Mouse (Mus musculus) cerebellum, postnatal 10 days (tissue): ENCODE measurements around the gene Naa35.
A peak's percentile ranks its signal among the peaks of the same experiment; 100 is the strongest.

Source experiments
- DNase-seq, 2 experiments: peaks; one replicate each; pipeline ENCODE4 v3.0.0; 2021; ENCODE audit warnings: mixed read lengths in 2 of 2

Naa35 gene

DNA sequence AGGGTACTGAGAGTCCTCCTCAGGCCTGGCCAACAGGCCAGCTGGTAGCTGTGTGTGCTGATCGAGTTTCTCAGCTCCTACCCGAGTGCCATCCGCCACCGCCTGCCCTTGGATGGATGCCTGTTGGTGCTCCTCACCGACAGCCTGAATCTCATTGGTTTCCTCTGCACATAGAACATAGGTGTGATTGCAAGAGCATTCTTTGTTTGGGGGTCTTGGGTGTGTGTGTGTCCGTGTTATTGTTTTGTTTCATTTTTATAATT is 55.0 kb downstream of the Naa35 start:
- DNase-seq, result peak; percentile 88

DNA sequence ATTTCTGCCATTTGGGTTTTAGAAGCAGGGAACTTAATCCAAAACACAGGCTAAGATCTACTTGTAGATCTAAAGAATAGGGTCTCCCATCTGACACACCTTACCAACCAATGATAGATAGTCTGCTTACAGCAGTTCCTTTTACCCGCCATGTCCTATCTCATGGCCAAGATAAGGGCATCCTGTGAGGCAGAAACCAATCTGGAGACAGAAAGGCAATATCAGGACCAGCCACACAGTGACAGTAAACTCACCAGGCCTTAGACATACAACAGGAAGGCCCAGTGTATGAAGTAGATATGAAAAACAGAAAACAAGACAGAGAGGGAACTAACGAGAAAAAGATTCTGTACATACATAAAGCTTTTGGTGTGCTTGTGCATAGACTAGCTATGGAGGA is 57.8 kb downstream of the Naa35 start:
- DNase-seq, result no peak

DNA sequence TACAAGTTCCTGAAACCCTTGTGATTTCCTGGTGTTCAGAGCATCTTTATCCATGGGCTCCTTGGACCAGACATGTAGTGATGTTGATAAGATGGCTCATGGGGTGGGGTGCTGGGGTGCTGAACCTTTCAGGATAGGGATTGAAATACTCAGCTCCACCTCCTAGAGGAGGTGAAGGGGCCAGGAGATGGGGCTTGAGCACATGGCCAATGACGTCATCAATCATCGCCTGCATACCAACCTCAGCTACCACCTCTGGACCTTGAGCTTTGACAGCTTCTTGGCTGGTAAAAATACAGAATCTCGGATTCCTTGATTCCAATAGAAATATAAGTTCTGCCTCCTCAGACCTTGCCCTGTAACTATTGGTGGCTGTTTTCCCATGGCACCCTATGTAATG is 60.4 kb downstream of the Naa35 start:
- no peak for DNase-seq

DNA sequence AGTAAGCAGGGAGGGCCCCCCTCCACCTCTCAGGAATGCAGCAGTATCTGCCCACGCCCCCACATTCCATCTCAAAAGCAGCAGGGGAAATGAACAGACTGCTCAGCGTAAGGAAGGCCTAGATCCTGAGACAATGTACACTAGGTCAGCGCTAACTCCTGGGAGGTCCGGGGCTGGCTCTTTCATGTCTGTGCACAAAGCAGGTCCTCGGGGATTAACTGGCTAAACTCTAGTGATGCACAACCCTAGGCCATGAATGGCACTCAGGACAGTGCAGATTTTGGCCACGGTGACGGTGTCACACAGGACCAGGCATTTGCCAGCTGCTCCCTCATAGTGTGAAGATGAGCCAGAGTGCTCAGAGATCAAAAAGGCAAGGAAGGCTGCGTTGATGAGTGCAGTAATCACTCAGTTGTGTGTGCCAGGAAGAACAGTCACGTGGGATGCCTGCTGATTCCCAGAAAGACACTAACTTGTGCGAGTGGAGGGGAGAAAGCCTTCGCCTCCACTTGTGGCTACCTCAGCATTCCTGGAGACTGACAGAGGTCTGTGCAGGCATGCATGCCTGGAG is 61.7 kb downstream of the Naa35 start:
- DNase-seq, result no peak

DNA sequence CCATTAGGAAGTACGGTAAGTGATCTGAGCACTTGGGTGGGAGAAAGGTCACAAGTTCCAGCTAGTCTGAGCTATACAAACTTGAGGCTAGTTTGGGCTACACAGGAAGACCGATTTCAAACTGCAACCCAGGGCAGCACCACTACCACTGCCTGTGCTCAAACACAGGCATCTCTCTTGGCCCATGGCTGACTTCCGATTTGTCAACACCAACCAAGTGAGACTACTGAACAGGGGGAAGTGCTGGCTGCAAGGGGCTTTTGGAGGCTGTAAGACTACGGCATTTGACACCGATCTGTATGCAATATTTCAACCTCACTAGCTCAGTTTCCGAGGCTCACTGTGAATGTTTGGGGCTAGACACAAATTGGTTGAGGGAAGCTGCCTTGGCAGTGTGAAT is 62.4 kb downstream of the Naa35 start:
- DNase-seq, result no peak

DNA sequence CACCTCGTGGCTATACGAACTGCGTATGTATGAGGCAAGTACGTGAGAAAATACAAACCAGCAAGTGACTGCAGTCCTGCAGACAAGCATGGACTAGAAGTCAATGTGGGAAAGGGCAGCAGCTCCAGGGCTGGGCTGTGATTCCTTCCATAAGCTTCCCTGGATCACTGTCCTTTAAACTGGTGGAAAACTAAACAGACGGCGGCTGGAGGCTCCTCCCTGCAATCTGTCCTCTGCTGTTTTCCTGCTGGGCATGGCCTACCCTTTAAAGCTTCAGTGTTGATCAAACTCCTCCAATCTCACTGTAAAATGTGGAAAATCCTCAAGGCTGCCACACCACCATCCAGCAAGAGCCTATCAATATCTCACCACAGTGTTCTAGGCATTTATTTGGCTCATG is 63.5 kb downstream of the Naa35 start:
- DNase-seq, result peak; percentile 47 to 60

DNA sequence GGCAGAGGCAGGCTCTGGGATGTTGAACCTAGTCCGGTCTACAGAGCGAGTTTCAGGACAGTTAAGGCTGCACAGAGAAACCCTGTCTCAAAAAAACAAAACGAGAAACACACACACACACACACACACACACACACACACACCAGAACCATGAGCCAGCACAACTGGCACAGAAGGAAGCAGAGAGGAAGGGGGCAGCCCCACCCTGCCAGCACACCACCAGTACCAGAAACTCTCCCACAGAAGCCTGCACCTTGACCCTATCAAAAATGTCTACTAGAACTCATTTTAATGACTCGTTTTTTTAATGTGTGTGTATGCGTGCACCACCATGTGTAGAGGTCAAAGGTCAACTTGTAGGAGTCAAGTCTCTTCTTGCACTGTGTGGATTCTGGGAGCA is 64.7 kb downstream of the Naa35 start:
- no peak for DNase-seq

DNA sequence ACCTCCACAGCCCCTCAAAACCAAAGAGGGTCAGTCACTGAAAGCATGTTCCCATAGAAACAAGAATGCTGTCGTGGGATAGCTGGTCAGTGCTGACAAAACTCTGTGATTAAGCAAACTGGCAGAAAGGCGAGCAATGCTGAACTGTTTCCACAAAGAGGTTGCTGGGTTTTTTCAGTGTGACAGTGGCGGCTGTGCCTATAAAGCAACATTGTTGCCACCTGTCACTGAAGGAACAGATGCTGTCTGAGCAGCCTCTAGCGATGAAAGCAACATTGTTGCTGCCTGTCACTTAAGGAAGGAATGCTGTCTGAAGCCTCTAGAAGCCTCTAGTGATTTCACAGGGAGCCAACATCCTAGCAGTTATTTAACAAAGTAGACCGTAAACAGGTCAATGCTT is 67.6 kb downstream of the Naa35 start:
- DNase-seq, result no peak

DNA sequence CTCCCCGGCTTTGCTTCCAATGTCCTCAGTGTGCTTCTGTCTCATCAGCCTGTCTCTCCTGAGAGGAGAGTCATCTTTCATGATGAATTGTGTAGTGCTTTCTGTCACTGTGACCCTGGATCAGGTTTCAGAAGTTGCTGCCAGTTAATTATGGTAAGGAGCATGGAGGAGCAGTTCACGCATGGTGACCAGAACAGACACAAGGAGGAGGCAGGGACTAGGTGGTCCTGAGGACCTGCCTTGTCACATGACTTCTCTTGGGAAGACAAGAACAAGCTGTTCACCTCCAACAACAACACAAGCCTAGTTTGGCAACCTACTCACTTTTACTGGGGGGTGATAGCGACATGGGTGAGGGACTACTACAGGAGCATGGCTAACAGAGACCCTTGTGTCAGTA is 68.1 kb downstream of the Naa35 start:
- no peak for DNase-seq

DNA sequence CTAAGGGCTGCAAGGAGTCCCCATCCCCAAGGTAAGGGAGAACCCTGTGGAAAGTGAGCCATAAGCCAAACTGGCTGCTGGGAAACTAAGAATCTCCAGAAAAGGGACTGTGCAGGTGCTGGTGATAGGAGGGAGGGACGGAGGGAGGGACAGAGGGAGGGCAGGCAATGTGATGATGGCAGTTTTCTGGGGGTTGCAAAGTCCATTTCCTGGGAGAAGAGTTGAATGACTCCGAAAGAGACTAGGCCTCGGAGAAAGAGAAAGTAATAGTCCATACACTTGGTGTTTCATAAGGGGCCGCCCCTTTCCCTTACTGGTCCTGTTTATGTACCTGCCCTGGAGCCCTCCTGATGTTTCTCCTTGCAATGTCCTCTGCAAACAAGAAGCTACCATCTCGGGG is 69.4 kb downstream of the Naa35 start:
- DNase-seq, result no peak

DNA sequence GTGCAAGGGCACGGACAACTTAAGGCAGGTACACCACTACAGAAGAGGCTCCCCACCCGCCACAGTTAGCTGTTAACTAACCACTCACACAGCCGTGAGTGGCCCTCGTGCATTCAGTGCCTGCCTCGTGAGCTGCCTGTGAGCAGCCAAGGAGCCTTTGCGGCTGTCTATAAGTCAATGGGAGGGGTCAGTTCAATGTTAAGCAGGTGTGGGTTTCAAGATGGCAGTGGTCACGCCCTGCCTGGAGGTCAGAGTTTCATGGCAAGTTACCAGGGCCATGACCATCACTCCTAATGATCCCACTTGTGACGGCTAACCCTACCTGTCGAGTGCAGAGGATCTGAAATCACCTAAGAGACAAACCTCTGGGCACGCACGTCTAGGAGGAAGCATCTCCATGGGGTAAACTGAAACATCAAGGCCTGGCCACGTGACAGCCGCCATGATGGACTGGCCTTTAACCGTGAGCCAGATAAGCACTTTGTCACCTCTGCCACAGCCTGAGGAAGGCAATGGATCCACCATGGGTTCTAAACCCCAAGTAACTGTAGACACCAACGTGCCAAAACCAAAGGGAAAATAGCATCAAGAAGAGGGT is 70.8 kb downstream of the Naa35 start:
- no peak for DNase-seq

DNA sequence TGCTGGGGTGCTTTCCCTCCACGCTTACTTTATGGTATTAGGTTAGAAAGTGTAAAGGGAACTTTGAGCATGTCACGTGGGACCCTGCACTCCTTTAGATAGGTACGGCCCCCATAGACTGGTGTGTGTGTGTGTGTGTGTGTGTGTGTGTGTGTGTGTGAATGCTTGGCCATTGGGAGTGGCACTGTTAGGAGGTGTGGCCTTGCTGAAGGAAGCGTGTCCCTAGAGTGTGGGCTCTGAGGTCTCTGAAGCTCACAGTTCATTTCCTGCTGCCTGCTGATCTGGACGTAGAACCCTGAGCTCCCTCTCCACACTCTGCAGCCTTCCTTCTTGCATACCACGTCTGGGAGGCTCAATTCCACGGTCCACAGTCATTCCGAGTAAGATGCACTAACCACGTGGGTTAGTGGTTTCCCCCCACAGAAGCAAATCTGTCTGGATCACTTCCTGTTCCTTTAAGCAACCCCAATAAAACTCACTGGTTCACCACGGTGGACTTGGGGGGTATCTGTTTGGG is 71.3 kb downstream of the Naa35 start:
- DNase-seq, result no peak

DNA sequence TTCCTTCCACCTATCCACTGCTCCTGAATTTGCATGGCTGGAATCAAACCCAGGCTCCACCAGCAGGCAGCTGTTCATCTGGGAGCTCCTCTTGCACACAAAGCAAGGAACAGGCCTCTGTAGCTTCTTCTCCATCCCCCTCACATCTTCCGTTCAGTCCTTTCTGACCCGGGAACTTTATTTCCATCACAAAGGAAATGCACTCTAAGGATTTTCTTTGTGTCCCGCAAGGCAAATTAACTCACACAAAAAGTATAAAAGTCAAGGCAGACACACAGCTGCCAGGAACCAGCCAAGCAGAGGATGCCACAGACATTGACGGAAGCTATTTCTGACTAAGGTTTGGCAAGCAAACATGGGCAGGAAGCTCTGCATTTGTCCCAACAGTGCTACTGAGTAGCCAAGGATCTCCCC is 71.9 kb downstream of the Naa35 start:
- no peak for DNase-seq

DNA sequence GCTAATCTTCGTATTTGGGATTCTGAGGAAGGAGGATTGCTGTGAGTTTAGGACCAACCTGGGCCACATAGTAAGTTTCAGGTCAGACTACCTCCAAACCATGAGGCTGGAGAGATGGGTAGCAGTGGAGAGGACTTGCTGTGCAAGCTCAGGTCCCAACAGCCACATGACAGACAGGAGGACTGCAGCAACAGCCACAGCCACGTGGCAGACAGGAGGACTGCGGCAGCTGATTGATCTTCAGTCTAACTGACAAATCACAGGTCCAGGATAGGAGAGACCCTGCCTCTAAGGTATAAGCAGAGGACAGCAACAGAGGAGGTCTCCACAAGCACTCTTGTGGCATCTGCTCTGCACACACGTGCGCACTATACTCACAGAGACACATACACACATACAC is 72.7 kb downstream of the Naa35 start:
- no peak for DNase-seq

DNA sequence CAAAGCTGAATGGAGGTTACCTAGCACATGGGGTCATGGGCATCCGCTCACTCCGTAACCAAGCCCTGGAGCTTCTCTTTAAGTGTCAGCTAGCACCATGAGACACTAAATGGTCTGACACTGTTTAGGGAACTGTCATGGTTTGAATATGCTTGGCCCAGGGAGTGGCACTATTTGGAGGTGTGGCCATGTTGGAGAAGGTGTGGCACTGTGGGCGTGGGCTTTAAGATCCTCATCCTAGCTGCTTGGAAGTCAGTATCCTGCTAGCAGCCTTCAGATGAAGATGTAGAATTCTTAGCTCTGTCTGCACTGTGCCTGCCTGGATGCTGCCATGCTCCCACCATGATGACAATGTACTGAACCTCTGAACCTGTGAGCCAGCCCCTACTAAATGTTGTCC is 75.3 kb downstream of the Naa35 start:
- DNase-seq, result no peak

DNA sequence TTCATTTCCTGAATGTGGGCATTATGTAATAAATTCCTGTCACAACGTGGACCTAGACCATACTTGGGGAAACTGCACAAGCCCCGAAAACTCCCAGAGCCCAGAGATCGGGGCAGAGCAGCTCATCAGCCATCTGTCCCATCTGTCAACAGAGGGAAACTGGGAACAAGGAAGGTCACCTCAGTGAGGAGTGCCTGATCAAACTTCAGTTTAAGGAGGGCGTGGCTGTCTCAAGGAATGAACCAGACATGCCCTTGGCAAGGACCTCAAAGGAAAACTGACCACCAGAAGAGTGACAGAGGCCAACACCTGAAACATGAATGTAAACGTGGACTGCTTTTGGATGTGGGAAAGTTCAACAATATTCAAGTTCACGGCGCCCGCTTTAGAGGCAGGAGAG is 76.3 kb downstream of the Naa35 start:
- no peak for DNase-seq

DNA sequence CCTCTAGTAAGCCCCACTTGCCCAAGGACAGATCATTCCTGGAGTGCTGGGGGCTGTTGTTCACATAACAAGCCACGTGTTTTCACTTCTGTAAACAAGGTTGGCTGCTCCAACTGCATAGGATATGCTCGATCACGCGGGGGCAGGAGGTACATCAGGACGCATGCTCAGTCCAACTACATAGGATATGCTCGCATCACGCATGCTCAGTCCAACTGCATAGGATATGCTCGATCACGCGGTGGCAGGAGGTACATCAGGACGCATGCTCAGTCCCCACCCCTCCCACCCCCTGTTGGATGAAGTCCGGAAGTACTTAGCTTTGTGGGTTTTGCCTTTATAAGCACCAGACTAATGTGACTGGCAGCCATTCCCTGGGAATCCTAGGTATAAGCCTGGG is 76.9 kb downstream of the Naa35 start:
- no peak for DNase-seq

DNA sequence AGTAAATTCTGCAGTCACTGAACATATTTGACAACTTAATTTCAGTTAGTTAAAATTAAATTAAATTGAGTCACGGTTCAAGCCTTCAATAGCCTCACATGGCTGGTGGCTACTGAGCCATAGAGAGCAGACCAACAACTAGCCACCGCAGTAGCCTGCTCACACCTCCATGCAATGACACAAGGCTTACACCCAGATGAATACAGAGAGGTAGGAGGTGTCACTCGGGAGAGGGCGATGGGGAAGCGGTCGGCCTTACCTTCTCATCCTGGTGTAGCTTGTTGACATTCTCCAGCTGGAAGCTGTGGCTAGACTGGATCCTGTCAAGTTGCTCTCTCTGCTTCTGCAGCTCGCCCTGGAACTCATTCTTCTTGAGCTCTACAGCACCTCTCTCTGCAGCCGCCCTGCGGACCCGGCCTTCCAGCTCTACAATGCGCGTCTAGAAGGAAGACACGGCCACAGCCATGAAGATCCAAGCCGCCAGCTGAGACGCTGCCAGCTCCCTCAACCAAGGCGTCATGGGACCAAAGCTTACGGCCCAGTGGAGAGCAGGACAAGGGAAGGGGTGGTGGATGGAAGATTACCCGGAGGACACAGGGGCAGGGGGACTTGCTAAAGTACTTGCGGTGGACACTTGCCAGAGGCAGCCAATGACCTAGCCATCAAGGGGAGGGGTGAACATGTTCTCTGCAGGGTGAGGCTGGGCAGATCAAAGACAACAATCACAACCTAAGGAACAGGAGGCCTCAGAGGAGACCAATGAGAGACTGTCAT is 79.1 kb downstream of the Naa35 start:
- DNase-seq, result no peak

DNA sequence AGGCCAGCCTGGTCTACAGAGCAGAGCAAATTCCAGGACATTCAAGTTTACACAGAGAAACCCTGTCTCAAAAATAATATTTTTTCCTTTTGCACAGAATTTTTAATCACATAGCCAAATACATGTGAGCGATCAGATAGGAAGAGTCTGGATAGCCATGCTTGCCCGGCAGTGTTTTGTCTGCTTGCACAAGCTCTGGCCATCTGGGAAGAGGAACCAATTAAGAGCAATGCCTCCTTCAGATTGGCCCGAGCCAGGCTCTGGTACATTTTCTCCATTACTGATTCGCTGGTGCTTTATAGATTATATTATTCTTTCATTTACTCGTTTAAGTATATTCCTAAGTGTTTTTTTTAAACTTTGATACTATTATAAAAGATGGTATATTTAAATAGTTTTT is 82.7 kb downstream of the Naa35 start:
- no peak for DNase-seq

DNA sequence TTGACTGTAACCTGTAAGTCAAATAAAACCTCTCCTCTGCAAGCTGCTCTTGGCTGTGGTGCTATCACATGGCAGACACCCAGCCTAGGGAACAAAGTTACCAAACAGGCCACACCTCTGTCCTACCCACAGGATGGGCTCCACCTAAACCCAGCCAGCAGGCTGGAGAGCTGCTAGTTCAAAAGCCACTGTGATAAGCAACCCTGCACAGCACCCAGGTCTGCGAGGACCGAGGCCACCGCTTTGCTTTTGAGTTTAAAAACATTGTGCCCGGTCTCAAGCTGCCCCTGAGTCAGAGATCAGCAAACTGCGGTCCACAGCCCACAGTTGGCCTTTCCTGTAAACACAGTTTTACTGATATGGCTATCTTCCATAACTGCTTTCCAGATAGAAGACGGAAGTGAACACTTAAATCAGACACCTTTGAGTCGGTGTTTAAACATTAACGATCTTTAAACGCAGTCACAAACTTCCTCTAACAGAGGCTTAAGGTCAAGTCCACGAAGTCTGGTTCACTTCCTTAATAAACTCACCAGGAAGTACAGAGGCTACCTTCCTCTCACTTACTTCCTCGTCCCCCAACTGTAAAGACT is 83.5 kb downstream of the Naa35 start:
- DNase-seq, result no peak

DNA sequence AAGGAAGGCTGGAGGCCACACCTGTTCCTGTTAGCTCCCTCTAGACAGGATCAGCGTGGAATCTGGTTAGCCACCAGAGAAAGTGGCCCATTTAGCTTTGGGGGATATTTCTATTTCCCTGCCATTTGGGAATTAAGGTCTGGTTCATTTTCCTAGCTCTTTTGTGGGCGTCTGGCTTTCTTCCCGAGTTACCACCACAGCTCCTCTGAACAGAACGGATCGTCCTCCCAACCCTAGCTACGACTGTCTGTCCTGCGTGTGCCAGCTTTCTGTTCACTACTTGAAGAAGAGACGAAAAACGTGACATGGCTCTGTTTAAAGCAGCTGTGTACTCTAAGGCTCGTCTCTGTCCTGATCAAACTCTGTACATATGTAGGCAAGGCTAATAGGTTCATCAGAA is 84.9 kb downstream of the Naa35 start:
- no peak for DNase-seq

DNA sequence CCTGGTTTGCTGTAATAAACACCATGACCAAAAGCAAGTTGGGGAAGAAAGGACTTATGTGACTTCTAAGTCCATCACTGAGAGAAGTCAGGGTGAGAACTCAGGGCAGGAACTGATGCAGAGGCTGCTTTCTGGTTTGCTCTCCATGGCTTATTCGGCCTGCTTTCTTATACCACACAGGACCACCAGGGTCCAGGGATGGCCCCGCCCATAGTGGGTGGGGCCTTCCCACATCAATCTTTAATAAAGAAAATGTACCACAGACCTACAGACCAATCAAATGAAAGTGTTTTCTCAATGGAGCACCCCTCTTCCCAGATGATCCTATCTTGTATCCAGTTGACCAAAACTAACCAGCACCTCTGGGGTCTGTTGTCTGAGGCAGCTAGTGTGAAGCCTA is 86.5 kb downstream of the Naa35 start:
- no peak for DNase-seq

DNA sequence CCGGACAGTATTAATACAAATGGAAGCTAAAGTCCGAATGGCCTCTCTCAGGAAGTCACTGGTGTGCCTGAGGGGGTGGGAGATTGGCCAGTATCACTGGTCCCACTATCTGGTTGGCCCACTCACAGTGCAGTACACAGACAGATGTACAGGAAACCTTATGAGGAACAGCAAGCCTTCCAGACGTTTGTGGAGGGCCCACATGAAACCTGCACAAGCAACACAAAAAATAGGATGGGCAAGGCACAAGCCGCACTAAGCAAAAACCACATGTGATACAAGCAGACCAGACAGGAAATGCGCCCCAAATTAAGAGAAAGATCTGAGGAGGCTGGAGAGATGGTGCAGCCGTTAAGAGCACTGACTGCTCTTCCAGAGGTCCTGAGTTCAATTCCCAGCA is 87.2 kb downstream of the Naa35 start:
- peak in 1 of 2 experiments; percentile 30 for DNase-seq

DNA sequence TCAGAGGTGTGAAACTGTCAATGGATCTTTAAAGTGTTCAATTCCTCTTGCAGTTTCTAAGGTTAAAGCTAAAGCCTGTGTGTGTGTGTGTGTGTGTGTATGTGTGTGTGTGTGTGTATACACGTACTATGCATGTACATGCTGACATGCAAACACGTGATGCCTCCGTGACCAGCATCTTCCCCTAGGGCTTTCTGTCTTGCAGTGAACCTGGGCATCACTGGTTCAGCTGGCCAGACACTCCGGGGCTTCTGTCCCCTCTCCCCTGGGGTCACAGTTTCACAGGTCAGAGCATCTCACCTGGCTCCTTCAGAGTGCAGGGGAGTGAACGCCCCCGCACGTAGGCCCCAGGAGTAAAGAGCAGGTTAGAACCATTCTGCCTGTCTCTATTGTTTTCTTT is 88.5 kb downstream of the Naa35 start:
- no peak for DNase-seq
